Mouse (Mus musculus): Measurements from ENCODE around the gene Zfyve1.
A peak's percentile ranks its signal among the peaks of the same experiment; 100 is the strongest.
"Not testable (repeated sequence)": the region's sequence is repeated elsewhere in the genome, so short reads cannot be mapped to it uniquely, and the experiment has no call there.

Zfyve1 gene

GRCm38 (mm10) chr12:83597025-83597501 is at the start of gene Zfyve1:
TSS of gene Zfyve1 (minus strand) at chr12:83597222.
- peak; percentile 96 to 97 for DNase-seq

GRCm38 (mm10) chr12:83643116-83643515 is 46.1 kb upstream of the Zfyve1 start:
- no peak for DNase-seq

GRCm38 (mm10) chr12:83641233-83641632 is 44.2 kb upstream of the Zfyve1 start:
- DNase-seq = no peak

GRCm38 (mm10) chr12:83633807-83634206 is 36.8 kb upstream of the Zfyve1 start:
- no peak for DNase-seq

DNA sequence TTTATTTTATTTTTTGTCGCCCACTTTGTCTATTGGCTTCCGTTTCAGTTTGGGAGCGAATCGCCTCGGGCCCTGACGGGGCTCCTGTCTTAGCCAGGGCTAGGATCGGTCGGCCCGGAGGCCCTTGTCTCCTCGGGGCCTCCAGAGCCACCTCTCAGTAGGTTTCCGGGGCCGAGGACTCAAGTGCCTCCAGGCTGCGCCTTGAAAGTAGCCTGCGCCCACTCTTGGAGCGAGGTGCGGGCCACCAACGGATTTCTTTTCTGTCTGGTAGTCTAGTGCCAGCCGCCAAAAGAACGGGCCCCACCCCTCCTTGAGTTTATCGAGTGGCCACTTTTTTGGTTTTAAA is 35.6 kb upstream of the Zfyve1 start:
- DNase-seq = peak; percentile 54 to 62

DNA sequence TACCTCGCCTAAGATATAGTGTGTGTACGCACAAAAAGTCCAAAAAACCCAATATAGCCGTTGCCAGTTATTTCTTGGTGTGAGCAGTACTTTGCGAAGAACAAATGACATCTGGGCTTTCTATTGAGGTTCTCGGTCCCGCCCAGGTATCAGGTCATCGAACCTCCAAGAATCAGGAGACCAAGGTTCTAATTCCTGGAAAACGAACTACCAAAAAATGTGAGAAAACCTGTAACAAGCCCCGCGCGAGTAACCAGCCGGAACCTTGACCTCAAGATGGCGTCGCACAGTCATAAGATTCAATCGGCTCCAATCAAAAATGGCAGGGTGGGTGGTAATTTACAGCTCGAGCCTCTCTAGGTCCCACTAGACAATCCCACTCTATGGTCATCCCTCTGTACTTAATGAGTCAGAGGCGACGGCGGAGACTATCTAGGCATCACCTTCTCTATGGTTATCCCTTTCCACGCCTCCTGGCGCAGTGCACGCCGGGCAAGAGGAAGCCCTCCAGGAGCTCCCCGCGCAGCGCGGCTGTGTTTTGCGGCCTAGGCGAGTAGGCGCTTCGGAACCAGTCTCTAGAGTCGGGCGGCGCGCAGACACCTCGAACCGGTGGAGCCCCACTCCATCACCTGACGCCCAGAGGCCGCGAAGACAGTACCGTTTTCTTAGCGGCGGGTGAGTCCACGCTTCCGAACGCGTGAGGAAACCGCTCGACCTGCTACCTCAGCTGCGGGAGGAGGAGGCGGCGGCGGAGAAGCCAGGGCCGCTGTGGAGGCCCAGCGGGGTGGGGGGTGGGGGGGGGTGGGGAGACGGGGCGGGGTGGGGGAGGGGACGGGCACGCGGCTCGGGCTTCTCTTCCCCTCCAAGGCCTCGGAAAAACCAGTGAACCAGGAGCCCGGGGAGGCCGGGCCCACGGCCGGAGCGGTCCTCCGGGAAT is 35.0 kb upstream of the Zfyve1 start:
- peak; percentile 98 for DNase-seq

DNA sequence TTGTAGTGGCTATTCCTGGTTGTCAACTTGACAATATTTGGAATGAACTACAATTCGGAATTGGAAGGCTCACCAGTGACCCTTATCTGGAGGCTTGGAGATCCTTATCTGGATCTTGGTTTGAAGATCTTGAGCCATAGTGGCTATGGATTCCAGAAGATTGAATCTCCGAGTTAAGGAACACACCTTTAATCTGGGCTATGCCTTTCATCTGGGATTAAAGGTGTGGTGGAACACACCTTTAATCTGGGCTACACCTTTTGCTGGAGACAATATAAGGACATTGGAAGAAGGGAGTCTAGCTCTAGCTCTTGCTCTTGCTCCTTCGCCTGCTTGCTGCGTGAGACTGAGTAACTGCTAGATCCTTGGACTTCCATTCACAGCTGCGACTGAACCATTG is 33.9 kb upstream of the Zfyve1 start, which contains the start of gene Rbm25:
Rbm25 (plus strand) TSS at position 301 of the 400 bp plus-strand sequence.
- DNase-seq = not testable (repeated sequence)

DNA sequence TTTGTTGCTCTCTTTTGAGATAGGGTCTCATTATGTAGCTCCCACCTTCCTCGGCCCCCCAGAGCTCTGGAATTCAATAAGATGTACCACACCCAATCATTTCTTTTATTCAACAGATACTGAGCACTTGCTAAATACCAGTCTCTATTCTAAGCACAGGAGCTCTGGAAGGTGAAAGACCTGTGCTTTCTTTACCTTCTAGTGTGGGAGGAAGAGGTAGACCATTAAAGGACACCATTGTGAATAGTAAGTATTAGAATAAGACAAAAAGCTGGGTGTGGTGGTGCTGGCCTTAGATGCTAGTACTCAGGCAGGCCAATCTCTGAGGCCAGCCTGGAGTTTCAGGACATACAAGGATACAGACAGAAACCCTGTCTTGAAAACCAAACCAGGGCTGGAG is 27.3 kb upstream of the Zfyve1 start:
- no peak for DNase-seq

- no peak for DNase-seq
Observed at GRCm38 (mm10) chr12:83622031-83622755, 25.2 kb upstream of the Zfyve1 start.

- DNase-seq = not testable (repeated sequence)
Observed at GRCm38 (mm10) chr12:83620694-83621093, 23.7 kb upstream of the Zfyve1 start.

DNA sequence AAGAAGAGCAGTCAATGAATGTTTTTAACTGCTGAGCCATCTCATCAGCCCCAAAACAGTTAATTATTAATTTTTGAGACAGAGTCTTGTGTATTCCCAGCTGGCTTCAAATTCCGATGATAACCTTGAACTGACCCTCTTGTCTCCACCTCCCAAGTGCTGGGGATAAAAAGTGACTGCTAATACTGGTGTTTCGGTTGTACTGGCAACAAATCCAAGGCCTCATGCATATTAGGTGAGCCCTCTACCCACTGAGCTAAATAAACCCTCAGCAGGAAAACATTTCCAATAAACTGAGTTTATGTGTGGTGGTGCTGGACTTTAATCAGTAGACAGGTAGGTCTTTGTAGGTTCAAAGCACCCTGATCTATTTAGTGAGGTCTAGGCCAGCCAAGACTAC is 22.0 kb upstream of the Zfyve1 start:
- DNase-seq = no peak

DNA sequence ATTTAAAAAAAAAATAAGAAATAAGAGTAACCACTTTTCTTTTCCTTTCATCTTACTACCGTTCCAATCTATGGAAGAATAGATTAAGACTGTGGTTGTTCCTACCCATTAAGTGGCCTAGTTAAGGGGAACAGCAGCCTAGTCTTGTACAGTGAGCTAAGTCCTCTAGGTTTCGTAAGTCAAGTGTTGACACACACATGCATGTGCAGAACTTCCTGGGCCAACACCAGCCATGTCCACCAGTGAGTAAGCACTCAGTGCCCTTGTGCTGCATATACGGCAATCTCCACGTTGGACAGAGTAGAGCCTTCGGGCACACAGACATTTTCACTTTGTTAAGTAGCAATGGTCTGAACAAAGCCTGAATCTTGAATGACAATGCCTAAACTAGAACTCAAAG is 20.2 kb upstream of the Zfyve1 start:
- peak; percentile 12 to 32 for DNase-seq

DNA sequence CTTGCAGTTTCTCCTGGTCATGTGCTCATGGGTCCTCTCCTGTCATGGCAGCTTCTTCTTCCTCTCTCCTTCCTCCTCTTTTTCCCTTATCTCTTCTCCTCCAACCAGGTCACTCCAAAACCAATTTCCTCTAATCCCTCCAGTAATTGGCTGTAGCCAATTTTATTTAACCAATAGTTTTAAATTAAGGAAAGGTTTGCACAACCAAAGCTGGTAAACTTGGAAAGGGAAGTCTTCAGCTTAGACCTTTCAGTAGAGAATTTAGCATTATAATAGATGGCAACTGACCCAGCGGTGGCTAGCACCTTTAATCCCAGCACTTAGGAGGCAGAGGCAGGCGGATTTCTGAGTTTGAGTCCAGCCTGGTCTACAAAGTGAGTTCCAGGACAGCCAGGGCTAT is 9.4 kb upstream of the Zfyve1 start:
- DNase-seq = not testable (repeated sequence)

DNA sequence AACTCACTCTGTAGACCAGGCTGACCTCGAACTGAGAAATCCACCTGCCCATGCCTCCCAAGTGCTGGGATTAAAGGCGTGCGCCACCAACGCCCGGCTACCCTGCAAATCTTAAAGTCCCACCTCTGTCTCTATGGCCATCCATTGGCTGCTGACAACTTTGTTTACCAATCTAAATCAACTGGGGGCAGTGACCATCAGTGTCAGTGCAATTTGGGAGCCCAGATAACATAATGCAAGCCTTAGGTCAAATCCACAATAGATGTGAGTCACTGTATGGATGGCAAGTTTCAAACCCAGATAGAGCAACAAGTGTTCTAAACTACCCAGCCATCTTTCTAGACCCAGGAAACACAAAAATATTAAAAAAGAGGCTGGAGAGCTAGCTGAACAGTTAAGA is 5.3 kb upstream of the Zfyve1 start:
- no peak for DNase-seq

GRCm38 (mm10) chr12:83597881-83598280 is 859 bp upstream of the Zfyve1 start:
- DNase-seq = no peak

DNA sequence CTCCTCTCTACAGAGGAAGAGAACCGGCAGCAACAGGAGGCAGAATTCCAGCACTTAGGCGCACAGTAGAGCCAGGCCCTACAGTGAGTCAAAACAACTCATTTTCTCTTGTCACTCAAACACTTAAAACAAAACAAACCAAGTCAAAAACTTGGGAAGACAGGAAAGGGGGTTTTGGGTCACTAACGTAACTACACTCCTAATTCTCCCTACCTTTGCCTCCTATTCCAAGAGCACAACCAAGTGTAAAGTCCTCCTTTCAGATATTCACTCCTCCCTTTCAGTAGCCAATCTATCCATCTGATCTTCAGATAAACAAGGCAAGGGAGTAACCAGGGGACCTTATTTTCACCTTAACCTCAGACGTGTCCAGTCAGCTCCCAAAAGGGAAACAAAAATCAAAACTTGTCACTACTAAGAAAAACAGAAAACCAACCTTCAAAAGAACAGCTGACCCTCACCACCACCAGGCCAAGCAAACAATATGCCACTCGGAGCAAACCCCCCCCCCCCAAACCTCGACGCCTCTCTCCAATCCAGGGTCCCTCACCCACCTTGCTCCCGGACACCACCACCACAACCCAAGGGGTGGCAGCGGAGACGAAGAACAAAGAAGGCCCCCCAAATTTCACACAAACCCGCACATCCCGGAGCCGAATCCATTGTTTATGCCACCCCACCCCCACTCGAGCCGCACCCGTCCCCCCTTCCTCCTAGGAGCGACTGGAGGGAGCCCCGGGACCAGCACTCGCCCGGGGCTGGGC is 649 bp downstream of the Zfyve1 start:
- no peak for DNase-seq

- no peak for DNase-seq
Observed at GRCm38 (mm10) chr12:83594454-83595040, 2.5 kb downstream of the Zfyve1 start.

GRCm38 (mm10) chr12:83591754-83592501 is 5.1 kb downstream of the Zfyve1 start:
- DNase-seq = no peak

GRCm38 (mm10) chr12:83586628-83587027 is 10.4 kb downstream of the Zfyve1 start:
- no peak for DNase-seq

DNA sequence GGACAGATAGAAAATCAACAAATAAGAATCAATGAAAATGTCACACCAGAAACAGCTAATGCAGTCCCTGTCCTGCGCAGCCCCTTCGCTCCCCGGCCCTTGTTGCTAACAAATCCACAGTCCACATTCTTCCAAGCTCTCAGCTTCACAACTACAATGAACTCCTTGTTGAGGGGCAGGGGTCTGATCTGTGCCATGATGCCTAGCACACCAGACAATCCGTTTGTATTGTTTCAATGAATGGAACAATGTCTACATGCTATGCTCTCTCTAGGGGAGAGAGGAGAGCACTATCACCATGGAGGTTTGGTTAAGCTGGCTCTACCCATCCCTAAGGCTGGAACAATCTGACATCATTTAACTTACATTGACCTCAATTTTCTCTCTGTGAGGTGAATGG is 14.3 kb downstream of the Zfyve1 start:
- DNase-seq = no peak

GRCm38 (mm10) chr12:83582106-83582505 is 14.9 kb downstream of the Zfyve1 start:
- no peak for DNase-seq

- DNase-seq = no peak
Observed at GRCm38 (mm10) chr12:83580283-83580682, 16.7 kb downstream of the Zfyve1 start.

Data from lung, adult 18-20 months (tissue).